Mouse (Mus musculus) CH12.LX (cell line): ENCODE measurements around the gene Bnc2. TPM values are rescaled to one million over a fixed set of nuclear protein-coding genes. Genes with fewer than 3 reads are reported as not detected.

Experiments
- DNase-seq: peaks from one replicate; pipeline ENCODE4 v3.0.0-alpha.2; 2013; ENCODE audit errors: extremely low read depth
- H3K27ac ChIP-seq: 2 replicates; pipeline ENCODE4 v1.5.1; 2012; ENCODE audit warnings: low read depth, mild to moderate bottlenecking, control low read depth, moderate library complexity; ENCODE audit not compliant: insufficient read depth
- H3K27me3 ChIP-seq: replicated peaks from 2 replicates; pipeline ENCODE3; 2012; ENCODE audit warnings: inconsistent platforms
- H3K36me3 ChIP-seq, 2 experiments: replicated peaks in 1 of 2; 2 replicates each; pipeline versions ENCODE3 to v1.6.1; 2012; ENCODE audit warnings: inconsistent platforms in 1 of 2, low read length in 1 of 2, mild to moderate bottlenecking in 1 of 2, mixed read lengths in 1 of 2, moderate library complexity in 1 of 2; ENCODE audit not compliant: control insufficient read depth in 1 of 2, insufficient read depth in 1 of 2
- H3K4me1 ChIP-seq, 2 experiments: 2 replicates each; pipeline ENCODE4 v1.6.1; 2012; ENCODE audit warnings: inconsistent platforms in 1 of 2, moderate library complexity in 1 of 2; ENCODE audit not compliant: insufficient read depth in 2 of 2, control insufficient read depth in 1 of 2
- H3K4me2 ChIP-seq: 2 replicates; pipeline ENCODE4 v1.6.1; 2012; ENCODE audit warnings: low read depth, mild to moderate bottlenecking, control low read depth; ENCODE audit not compliant: poor library complexity, insufficient read depth, severe bottlenecking
- H3K4me3 ChIP-seq, 3 experiments: fragments of 150-350 bp in 1 of 3; sonication (generic) in 1 of 3; replicated peaks in 1 of 3; 2 replicates each; pipeline versions ENCODE3 to v1.5.1; 2011 to 2012; ENCODE audit warnings: low read depth in 2 of 3, low read length in 2 of 3, mild to moderate bottlenecking in 2 of 3, moderate library complexity in 2 of 3, control low read depth in 1 of 3, improper control_type of control experiment in 1 of 3, inconsistent platforms in 1 of 3, mixed read lengths in 1 of 3; ENCODE audit not compliant: poor library complexity in 1 of 3
- H3K79me2 ChIP-seq: replicated peaks from 2 replicates; pipeline ENCODE4 v1.6.1; 2012; ENCODE audit warnings: mild to moderate bottlenecking, moderate library complexity; ENCODE audit not compliant: control insufficient read depth, poor library complexity, insufficient read depth, severe bottlenecking; ENCODE audit errors: extremely low read depth
- H3K9ac ChIP-seq: 2 replicates; pipeline ENCODE4 v1.6.1; 2012; ENCODE audit warnings: low read depth, mild to moderate bottlenecking, control low read depth, moderate library complexity; ENCODE audit not compliant: insufficient read depth
- H3K9me3 ChIP-seq: replicated peaks from 2 replicates; pipeline ENCODE3; 2012; ENCODE audit warnings: low read length, inconsistent platforms, mixed read lengths
- CHD1 ChIP-seq: IDR thresholded peaks from 2 replicates; pipeline ENCODE4 v1.6.1; 2012; ENCODE audit warnings: low read depth, low read length, improper control_type of control experiment, inconsistent platforms
- CHD2 ChIP-seq: IDR thresholded peaks from 2 replicates; pipeline ENCODE4 v1.6.1; 2011; ENCODE audit warnings: low read length, improper control_type of control experiment
- CTCF ChIP-seq, 2 experiments: IDR thresholded peaks in 1 of 2; conservative IDR thresholded peaks in 1 of 2; 2 replicates each; pipeline ENCODE4 v1.5.1; 2011 to 2012; ENCODE audit warnings: low read depth in 2 of 2, low read length in 2 of 2, improper control_type of control experiment in 1 of 2, inconsistent platforms in 1 of 2, mild to moderate bottlenecking in 1 of 2, moderate library complexity in 1 of 2
- E2F4 ChIP-seq: IDR thresholded peaks from 2 replicates; pipeline ENCODE4 v1.6.1; 2011; ENCODE audit warnings: low read depth, low read length, improper control_type of control experiment; ENCODE audit not compliant: insufficient replicate concordance
- ELF1 ChIP-seq: IDR thresholded peaks from 2 replicates; pipeline ENCODE4 v1.6.1; 2014; ENCODE audit warnings: low read depth, mild to moderate bottlenecking, inconsistent platforms, low read length, improper control_type of control experiment
- EP300 ChIP-seq: IDR thresholded peaks from 2 replicates; pipeline ENCODE4 v1.6.1; 2011; ENCODE audit warnings: low read length, improper control_type of control experiment
- JUN ChIP-seq: IDR thresholded peaks from 2 replicates; pipeline ENCODE4 v1.6.1; 2011; ENCODE audit warnings: low read depth, mild to moderate bottlenecking, low read length, improper control_type of control experiment, moderate library complexity; ENCODE audit not compliant: insufficient read depth
- KAT2A ChIP-seq: IDR thresholded peaks from 2 replicates; pipeline ENCODE4 v1.6.1; 2012; ENCODE audit warnings: low read length, improper control_type of control experiment, inconsistent platforms; ENCODE audit not compliant: insufficient replicate concordance
- MAFK ChIP-seq: IDR thresholded peaks from 2 replicates; pipeline ENCODE4 v1.6.1; 2011; ENCODE audit warnings: low read length, improper control_type of control experiment; ENCODE audit not compliant: insufficient replicate concordance
- MAX ChIP-seq: IDR thresholded peaks from 2 replicates; pipeline ENCODE4 v1.6.1; 2011; ENCODE audit warnings: low read length, improper control_type of control experiment
- MEF2A ChIP-seq: IDR thresholded peaks from 2 replicates; pipeline ENCODE4 v1.6.1; 2014; ENCODE audit warnings: low read depth, mild to moderate bottlenecking, inconsistent platforms, low read length, improper control_type of control experiment, borderline replicate concordance
- MXI1 ChIP-seq: IDR thresholded peaks from 2 replicates; pipeline ENCODE4 v1.6.1; 2011; ENCODE audit warnings: mild to moderate bottlenecking, low read depth, low read length, improper control_type of control experiment
- MYC ChIP-seq: IDR thresholded peaks from 2 replicates; pipeline ENCODE4 v1.6.1; 2011; ENCODE audit warnings: low read depth, mild to moderate bottlenecking, improper control_type of control experiment, low read length
- NELFE ChIP-seq: IDR thresholded peaks from 2 replicates; pipeline ENCODE4 v1.6.1; 2011; ENCODE audit warnings: low read depth, low read length, improper control_type of control experiment
- PAX5 ChIP-seq: IDR thresholded peaks from 2 replicates; pipeline ENCODE4 v1.6.1; 2012; ENCODE audit warnings: low read length, inconsistent platforms, mixed read lengths
- POLR2AphosphoS2 ChIP-seq: IDR thresholded peaks from 2 replicates; pipeline ENCODE4 v1.6.1; 2011; ENCODE audit warnings: low read depth, low read length, improper control_type of control experiment
- TCF12 ChIP-seq: IDR thresholded peaks from 2 replicates; pipeline ENCODE4 v1.6.1; 2014; ENCODE audit warnings: low read depth, mild to moderate bottlenecking, inconsistent platforms, low read length, improper control_type of control experiment
- UBTF ChIP-seq: IDR thresholded peaks from 2 replicates; pipeline ENCODE4 v1.6.1; 2012; ENCODE audit warnings: low read depth, mild to moderate bottlenecking, inconsistent platforms, low read length, improper control_type of control experiment, moderate library complexity
- USF1 ChIP-seq: IDR thresholded peaks from 2 replicates; pipeline ENCODE4 v1.6.1; 2014; ENCODE audit warnings: low read depth, mild to moderate bottlenecking, inconsistent platforms, low read length, improper control_type of control experiment
- ZC3H11A ChIP-seq: IDR thresholded peaks from 2 replicates; pipeline ENCODE4 v1.6.1; 2012; ENCODE audit warnings: low read depth, mild to moderate bottlenecking, inconsistent platforms, low read length, improper control_type of control experiment
- ZKSCAN1 ChIP-seq: IDR thresholded peaks from 2 replicates; pipeline ENCODE4 v1.6.1; 2012; ENCODE audit warnings: low read depth, inconsistent platforms, low read length, improper control_type of control experiment, borderline replicate concordance
- ZMIZ1 ChIP-seq: IDR thresholded peaks from 2 replicates; pipeline ENCODE4 v1.6.1; 2012; ENCODE audit warnings: low read depth, mild to moderate bottlenecking, inconsistent platforms, low read length, improper control_type of control experiment
- ZNF384 ChIP-seq: IDR thresholded peaks from 2 replicates; pipeline ENCODE4 v1.6.1; 2012; ENCODE audit warnings: low read depth, low read length, improper control_type of control experiment, inconsistent platforms
- dilution Hi-C: fragments of 300-500 bp; cut with MboI; formaldehyde crosslinking; loops from 2 replicates; pipeline ENCODE4 v1.14.3; 2020; ENCODE audit warnings: low sequenced_read_pairs; ENCODE audit not compliant: extremely low pct_unique_long_range_greater_than_20kb, extremely low pct_ligation_motif_present
- in situ Hi-C: fragments of 300-500 bp; cut with MboI; formaldehyde crosslinking; loops from 3 replicates; pipeline ENCODE4 v1.14.3; 2019; ENCODE audit warnings: low sequenced_read_pairs, low pct_ligation_motif_present, low pct_unique_long_range_greater_than_20kb, mixed read lengths
- polyA plus RNA-seq: library from polyadenylated mRNA; unstranded; fragments of >175 nt; gene quantifications from 2 replicates; pipeline ENCODE4 v1.2.1, GENCODE M21; 2012; ENCODE audit warnings: low read depth; ENCODE audit not compliant: insufficient read length
- total RNA-seq, 2 experiments: library from RNA; depleted of rRNA; stranded (reverse); fragments of 300-350 nt in 1 of 2; fragments of >200 nt in 1 of 2; gene quantifications; 2 replicates each; pipeline ENCODE4 v1.2.3; 2012 to 2014

Bnc2 gene
- total and polyA plus RNA-seq, 3 experiments, result not detected

DNA sequence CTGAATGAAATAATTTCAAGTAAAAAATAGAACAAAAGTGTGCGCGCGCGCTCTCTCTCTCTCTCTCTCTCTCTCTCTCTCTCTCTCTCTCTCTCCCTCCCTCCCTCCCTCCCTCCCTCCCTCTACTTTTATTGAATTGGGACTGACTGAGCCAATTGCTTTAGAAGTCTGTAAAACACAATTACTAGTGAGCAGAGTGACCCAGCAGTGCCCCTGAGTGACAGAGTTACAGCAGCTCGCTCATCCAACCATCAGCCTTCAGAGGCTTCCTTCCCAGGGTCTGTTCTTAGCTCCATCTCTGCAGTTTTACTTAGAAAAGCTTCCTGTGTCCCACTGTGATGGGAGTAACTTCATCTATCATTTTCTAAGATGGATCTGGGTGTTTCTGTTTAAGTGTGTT lies 389.9 kb downstream of the Bnc2 start:
- dilution Hi-C loops (no loop called here), in situ Hi-C loops (no loop called here)
- Histone ChIP-seq H3K4me2 (no peak overlapping the region), H3K27ac (no peak overlapping the region), H3K79me2 (no peaks in the 10 kb centered on the region), H3K4me1 (no peaks in the 10 kb centered on the region), H3K4me3 (no peak overlapping the region), H3K27me3 (no peaks in the 10 kb centered on the region), H3K9me3 (peaks cover 52% of the 10 kb centered on the region), H3K9ac (no peak overlapping the region), H3K36me3 (no peaks in the 10 kb centered on the region)
- no peak for TF ChIP-seq PAX5
- no peak for TF ChIP-seq KAT2A
- no peak for TF ChIP-seq MYC
- no peak for TF ChIP-seq CHD1
- no peak for TF ChIP-seq MEF2A
- no peak for TF ChIP-seq EP300
- no peak for TF ChIP-seq ZKSCAN1
- no peak for TF ChIP-seq NELFE
- TF ChIP-seq ZNF384, result no peak
- TF ChIP-seq TCF12, result no peak
- no peak for TF ChIP-seq ELF1
- no peak for TF ChIP-seq ZMIZ1
- TF ChIP-seq MAFK, result no peak
- no peak for DNase-seq

DNA sequence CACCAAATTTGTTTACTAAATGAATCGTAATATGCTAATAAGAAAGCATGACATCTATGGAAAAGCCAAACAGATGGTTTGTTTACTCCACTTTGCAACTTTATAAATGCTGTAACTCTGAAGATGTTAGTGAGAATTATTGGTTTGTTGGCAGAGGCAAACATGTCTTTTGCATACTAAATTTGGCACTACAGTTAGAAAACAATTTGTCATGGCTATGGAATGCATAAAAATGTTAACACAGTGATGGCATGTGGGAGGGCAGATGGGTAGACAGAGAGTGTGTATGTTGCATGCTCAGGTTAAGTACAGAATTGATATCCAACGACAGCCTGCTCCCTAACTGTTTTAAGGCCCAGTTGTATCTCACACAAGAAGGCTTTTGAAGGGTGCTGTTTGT lies 392.4 kb downstream of the Bnc2 start:
- Histone ChIP-seq H3K4me1 (no peaks in the 10 kb centered on the region), H3K9ac (no peak overlapping the region), H3K9me3 (peaks cover 62% of the 10 kb centered on the region), H3K27me3 (no peaks in the 10 kb centered on the region), H3K27ac (no peak overlapping the region), H3K4me3 (no peak overlapping the region), H3K79me2 (no peaks in the 10 kb centered on the region), H3K36me3 (no peaks in the 10 kb centered on the region), H3K4me2 (no peak overlapping the region)
- in situ Hi-C loops (no loop called here), dilution Hi-C loops (no loop called here)
- no peak for TF ChIP-seq POLR2AphosphoS2
- TF ChIP-seq MAFK, result no peak
- TF ChIP-seq KAT2A, result no peak
- TF ChIP-seq ZC3H11A, result no peak
- no peak for TF ChIP-seq MYC
- no peak for TF ChIP-seq USF1
- no peak for TF ChIP-seq UBTF
- no peak for TF ChIP-seq E2F4
- TF ChIP-seq MXI1, result no peak
- TF ChIP-seq CTCF (conservative IDR thresholded peaks at IDR 0.05 in 1 of 2, IDR thresholded peaks at IDR 0.05 in 1 of 2; ENCODE audit: low read depth in 2 of 2, low read length in 2 of 2), result no peak
- TF ChIP-seq CHD2, result no peak
- TF ChIP-seq JUN, result no peak
- no peak for TF ChIP-seq CHD1
- no peak for TF ChIP-seq MAX
- no peak for TF ChIP-seq ZMIZ1
- no peak for DNase-seq
